Mouse (Mus musculus) telencephalon, adult 2 months (tissue): ENCODE results near the gene Rbm20.
A peak's percentile ranks its signal among the peaks of the same experiment; 100 is the strongest.

ENCODE experiments used
- DNase-seq: peaks from one replicate; pipeline ENCODE4 v3.0.0-alpha.2; 2011; ENCODE audit warnings: low read depth, low spot score

The Rbm20 gene

DNA sequence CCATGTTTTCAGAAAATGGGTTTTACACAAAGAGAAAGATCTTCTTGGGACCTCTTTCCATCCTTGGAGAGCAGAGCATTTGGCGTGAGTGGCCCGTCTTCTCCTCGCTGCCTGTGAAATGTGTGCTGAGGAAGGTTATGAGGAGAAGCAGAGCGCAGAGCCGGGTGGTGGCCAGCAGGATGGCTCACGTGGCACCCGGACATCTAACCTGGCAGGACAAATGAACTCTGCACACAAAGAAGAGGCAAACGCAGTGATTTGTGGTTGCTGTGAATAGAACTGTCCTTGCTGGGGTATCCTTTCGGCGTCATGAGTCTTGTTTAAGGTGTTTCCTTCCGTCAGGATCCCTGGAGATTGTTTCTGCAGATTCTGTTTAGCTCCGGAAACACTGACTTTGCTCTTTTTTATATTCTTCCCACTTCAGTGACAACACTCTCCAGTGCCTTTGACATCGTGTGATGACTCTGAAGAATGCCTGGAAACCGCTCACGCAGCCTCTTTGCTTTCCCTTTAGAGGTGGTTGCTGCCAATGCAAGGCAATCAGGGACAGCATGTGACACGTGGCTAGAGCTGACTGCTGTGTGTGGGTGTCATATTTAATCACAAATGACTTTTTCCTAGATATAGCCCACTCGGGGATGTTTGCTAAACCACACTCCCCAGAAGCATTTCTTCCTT lies 80.5 kb downstream of the Rbm20 start:
- DNase-seq: peak; percentile 29

DNA sequence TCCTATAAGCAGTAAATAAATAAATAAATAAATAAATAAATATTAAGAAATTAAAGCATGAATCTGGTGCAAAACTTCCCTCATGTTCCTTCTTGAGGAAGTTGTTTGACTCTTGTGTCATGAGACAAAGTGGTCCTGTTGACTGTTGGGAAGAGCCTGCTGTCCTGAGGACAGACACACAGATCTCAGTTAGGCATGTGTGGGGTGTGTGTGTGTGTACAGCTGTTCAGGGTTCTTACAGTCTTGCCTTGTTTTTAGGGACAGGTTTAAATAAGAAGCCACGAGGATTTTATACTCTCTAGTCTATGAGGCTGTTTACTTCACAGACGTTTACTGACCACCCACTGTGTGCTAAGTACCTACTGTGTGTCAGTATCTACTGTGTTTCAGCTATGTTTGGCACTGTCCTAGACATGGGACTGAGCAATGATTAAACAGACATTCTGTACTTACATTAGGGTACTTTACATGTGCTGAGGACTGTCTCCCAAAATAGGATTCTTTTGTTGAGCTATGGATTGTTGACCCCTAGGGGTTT lies 81.8 kb downstream of the Rbm20 start:
- DNase-seq: no peak

- DNase-seq: no peak
These were observed 83.3 kb downstream of the Rbm20 start for GRCm38 (mm10) chr19:53760125-53761101.

- DNase-seq: no peak
These were observed 85.8 kb downstream of the Rbm20 start for GRCm38 (mm10) chr19:53762749-53763438.

GRCm38 (mm10) chr19:53764688-53765478 lies 87.8 kb downstream of the Rbm20 start:
- no peak for DNase-seq

- peak; percentile 56 for DNase-seq
These were observed 91.4 kb downstream of the Rbm20 start for GRCm38 (mm10) chr19:53768478-53768877.

- DNase-seq: no peak
These were observed 97.0 kb downstream of the Rbm20 start for GRCm38 (mm10) chr19:53773937-53774640.

- DNase-seq: no peak
These were observed 97.7 kb downstream of the Rbm20 start for GRCm38 (mm10) chr19:53774641-53775350.

DNA sequence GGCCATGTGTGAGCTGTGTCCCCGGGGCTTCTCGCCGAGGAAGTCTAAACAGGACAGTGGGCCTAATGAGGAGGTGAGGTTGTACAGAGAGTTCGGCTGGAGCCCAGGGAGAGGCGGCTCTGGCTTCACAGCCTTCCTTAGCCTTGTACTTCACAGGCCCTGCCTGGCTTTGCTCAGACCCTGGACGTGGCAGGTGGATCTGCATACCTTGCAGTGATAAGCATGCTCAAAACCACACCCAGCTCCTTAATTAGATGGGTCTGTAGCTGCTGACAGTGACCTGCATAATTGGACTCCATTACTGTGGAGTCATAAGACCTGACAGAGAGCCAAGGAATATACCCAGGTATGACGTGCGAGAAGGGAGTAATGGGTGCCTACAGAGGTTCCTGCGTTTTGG lies 102.3 kb downstream of the Rbm20 start:
- DNase-seq: no peak

- DNase-seq: no peak
These were observed 102.7 kb downstream of the Rbm20 start for GRCm38 (mm10) chr19:53779818-53780217.

DNA sequence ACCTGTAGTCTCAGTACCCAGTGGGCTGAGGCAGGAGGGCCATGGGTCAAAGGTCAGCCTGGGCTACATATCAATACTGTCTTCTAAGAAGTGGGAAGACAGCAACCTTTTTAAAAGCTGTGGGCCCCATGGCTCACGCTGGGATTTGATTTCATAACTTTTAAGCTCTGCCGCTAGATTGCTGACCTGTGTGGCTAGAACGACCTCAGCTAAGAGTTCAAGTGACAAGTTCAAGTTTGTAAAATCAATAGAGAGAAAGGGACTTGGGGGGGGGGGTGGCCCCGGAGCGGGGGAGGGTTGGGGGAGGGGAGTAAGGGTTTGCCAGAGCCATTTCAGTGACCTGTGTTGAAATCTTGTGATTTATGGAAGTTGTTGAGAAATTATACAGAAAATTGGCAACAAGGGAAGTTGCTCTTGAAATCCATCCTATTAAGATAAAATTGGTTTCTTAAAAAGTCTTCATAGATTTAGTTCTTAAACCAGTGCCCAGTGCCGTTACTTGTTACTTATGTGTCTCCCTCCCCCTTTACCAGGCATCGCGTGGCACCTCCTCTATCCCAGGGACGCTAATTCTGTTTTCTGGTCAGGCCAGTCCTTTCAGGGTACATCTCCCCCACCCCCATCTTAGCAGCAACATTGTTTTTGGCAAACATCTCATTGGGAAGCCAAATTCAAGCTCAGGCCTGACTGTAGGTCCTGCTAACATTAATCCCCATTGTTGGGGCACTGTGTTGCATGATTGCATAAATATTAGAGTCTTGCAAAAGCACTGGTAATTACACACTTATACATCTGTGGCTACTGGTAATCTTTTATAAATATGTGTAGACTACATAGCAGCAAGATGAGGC lies 103.9 kb downstream of the Rbm20 start:
- no peak for DNase-seq

DNA sequence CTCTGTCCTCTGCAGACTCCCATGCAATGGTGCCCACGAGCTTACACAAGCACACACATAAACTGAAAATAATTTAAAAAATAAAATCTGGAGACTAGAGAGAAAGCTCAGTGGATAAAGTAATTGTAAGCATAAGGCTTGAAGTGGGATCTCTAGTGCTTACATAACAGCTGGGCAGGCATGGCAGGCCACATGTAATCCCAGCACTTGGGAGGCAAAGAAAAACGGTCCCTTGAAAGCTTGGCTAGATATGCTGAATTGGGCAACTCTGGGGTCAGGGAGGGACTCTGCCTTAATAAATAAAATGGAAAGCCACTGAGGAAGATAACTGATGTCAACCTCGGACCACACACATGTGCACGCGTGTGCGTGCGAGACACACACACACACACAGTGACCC lies 104.7 kb downstream of the Rbm20 start:
- DNase-seq: no peak

GRCm38 (mm10) chr19:53785352-53785751 lies 108.2 kb downstream of the Rbm20 start:
- no peak for DNase-seq

GRCm38 (mm10) chr19:53786239-53786638 lies 109.1 kb downstream of the Rbm20 start:
- DNase-seq: no peak

- DNase-seq: no peak
These were observed 109.7 kb downstream of the Rbm20 start for GRCm38 (mm10) chr19:53786836-53787235.

- no peak for DNase-seq
These were observed 111.7 kb downstream of the Rbm20 start for GRCm38 (mm10) chr19:53788621-53789331.

- no peak for DNase-seq
These were observed 112.5 kb downstream of the Rbm20 start for GRCm38 (mm10) chr19:53789571-53789970.
